Mouse (Mus musculus): ENCODE results near the gene Btbd17.

The Btbd17 gene

GRCm38 (mm10) chr11:114795848-114796322, at the start of gene Btbd17:
Gene Btbd17, minus strand, starts transcription at chr11:114795945.
- DNase-seq (ENCODE audit: low read depth): no peak

GRCm38 (mm10) chr11:114844464-114845220, 48.9 kb upstream of the Btbd17 start:
- no peak for DNase-seq (ENCODE audit: low read depth)

GRCm38 (mm10) chr11:114843818-114844463, 48.2 kb upstream of the Btbd17 start:
- DNase-seq (ENCODE audit: low read depth): no peak

- no peak for DNase-seq (ENCODE audit: low read depth)
Observed at GRCm38 (mm10) chr11:114833166-114833565, 37.4 kb upstream of the Btbd17 start.

GRCm38 (mm10) chr11:114830433-114830773, 34.7 kb upstream of the Btbd17 start:
- no peak for DNase-seq (ENCODE audit: low read depth)

GRCm38 (mm10) chr11:114829499-114830432, 34.0 kb upstream of the Btbd17 start:
- DNase-seq (ENCODE audit: low read depth): no peak

GRCm38 (mm10) chr11:114826686-114827085, 30.9 kb upstream of the Btbd17 start:
- peak; percentile 84 for DNase-seq (ENCODE audit: low read depth)

GRCm38 (mm10) chr11:114823199-114823725, 27.5 kb upstream of the Btbd17 start:
- DNase-seq (ENCODE audit: low read depth): no peak

- DNase-seq (ENCODE audit: low read depth): no peak
Observed at GRCm38 (mm10) chr11:114822727-114823126, 27.0 kb upstream of the Btbd17 start.

GRCm38 (mm10) chr11:114821325-114821724, 25.6 kb upstream of the Btbd17 start:
- DNase-seq (ENCODE audit: low read depth): no peak

GRCm38 (mm10) chr11:114820444-114820843, 24.7 kb upstream of the Btbd17 start:
- DNase-seq (ENCODE audit: low read depth): no peak

GRCm38 (mm10) chr11:114819110-114819509, 23.4 kb upstream of the Btbd17 start:
- DNase-seq (ENCODE audit: low read depth): no peak

GRCm38 (mm10) chr11:114818185-114818584, 22.4 kb upstream of the Btbd17 start:
- DNase-seq (ENCODE audit: low read depth): peak; percentile 41

GRCm38 (mm10) chr11:114816934-114817333, 21.2 kb upstream of the Btbd17 start:
- no peak for DNase-seq (ENCODE audit: low read depth)

GRCm38 (mm10) chr11:114814873-114815592, 19.3 kb upstream of the Btbd17 start:
- no peak for DNase-seq (ENCODE audit: low read depth)

- peak; percentile 83 for DNase-seq (ENCODE audit: low read depth)
Observed at GRCm38 (mm10) chr11:114812731-114813240, 17.0 kb upstream of the Btbd17 start.

- peak; percentile 40 for DNase-seq (ENCODE audit: low read depth)
Observed at GRCm38 (mm10) chr11:114810344-114810743, 14.6 kb upstream of the Btbd17 start.

- peak; percentile 38 for DNase-seq (ENCODE audit: low read depth)
Observed at GRCm38 (mm10) chr11:114809371-114809770, 13.6 kb upstream of the Btbd17 start.

GRCm38 (mm10) chr11:114807686-114808427, 12.1 kb upstream of the Btbd17 start:
- DNase-seq (ENCODE audit: low read depth): peak; percentile 33

- no peak for DNase-seq (ENCODE audit: low read depth)
Observed at GRCm38 (mm10) chr11:114807025-114807424, 11.3 kb upstream of the Btbd17 start.
